Mouse (Mus musculus) brain, embryonic 14.5 days (tissue): Measurements from ENCODE around the gene Cdh8. TPM values are rescaled to one million over a fixed set of nuclear protein-coding genes. Genes with fewer than 3 reads are reported as not detected.

Source experiments
- DNase-seq: peaks from one replicate; pipeline ENCODE4 v3.0.0-alpha.2; 2011; ENCODE audit warnings: low read depth
- CTCF ChIP-seq: fragments of 200-500 bp; IDR thresholded peaks from 2 replicates; pipeline ENCODE4 v1.5.1; 2012; ENCODE audit warnings: inconsistent platforms, mild to moderate bottlenecking, moderate library complexity, borderline replicate concordance; ENCODE audit not compliant: insufficient read depth, insufficient read length; ENCODE audit errors: extremely low read depth
- POLR2A ChIP-seq: fragments of 200-500 bp; IDR thresholded peaks from 2 replicates; pipeline ENCODE4 v1.6.1; 2012; ENCODE audit warnings: mild to moderate bottlenecking, inconsistent platforms, borderline replicate concordance; ENCODE audit not compliant: poor library complexity, insufficient read depth, insufficient read length, severe bottlenecking; ENCODE audit errors: extremely low read depth
- polyA plus RNA-seq: library from polyadenylated mRNA; depleted of rRNA; stranded (reverse); fragments of >200 nt; gene quantifications from 2 replicates; pipeline ENCODE4 v1.2.3, GENCODE M21; 2012; rRNA removed

Gene Cdh8
- polyA plus RNA-seq, result 31.7 and 46.3 TPM in 2 replicates

GRCm38 (mm10) chr8:99415966-99416781 lies at the start of gene Cdh8:
Gene Cdh8, minus strand, starts transcription at chr8:99416471.
- TF ChIP-seq CTCF (no peak), POLR2A (no peak)
- peak; percentile 95 for DNase-seq

DNA sequence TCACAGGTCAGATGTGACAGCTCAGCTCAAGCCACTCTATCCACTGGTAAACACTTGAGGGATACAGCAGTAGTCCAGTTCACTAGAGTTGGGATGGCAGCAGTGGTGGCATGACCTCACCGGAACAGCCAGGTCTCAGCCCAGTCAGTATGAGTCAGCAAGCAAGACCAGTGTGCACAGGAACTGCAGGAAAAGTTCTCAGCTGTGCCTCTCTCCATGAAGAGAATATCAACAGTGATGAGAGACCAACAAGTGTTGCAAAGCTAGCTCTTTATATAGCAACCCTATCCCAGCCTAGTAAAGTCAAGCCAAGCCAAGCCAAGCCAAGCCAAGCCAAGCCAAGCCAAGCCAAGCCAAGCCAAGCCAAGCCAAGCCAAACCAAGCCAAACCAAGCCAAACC lies 30.2 kb upstream of the Cdh8 start:
- no peak for TF ChIP-seq CTCF
- TF ChIP-seq POLR2A, result no peak
- no peak for DNase-seq

GRCm38 (mm10) chr8:99425901-99426300 lies 9.6 kb upstream of the Cdh8 start:
- no peak for DNase-seq
- TF ChIP-seq POLR2A (no peak), CTCF (no peak)

DNA sequence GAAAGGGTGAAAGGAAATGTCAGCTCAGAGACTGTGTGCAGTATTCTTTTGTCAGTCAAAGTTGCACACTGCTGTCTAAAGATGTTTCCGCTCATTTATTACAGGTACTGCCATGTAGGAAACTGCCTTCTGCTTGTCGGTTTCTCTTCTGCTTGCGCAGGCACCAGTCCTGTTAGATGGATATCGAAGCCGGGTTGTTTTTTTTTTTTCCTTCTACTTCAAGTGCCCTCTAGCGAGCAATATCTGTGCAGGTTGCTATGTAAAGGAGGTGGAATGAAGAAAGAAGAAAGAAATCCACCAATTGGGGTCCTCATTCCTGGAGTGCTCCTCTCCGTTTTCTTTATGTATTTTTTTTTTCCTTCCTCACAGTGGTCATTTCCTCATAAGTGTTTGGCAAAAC lies 5.2 kb upstream of the Cdh8 start:
- TF ChIP-seq CTCF (peak; percentile 40; the same call in 1 of the 2 replicates), POLR2A (no peak)
- peak; percentile 90 for DNase-seq

- no peak for DNase-seq
- TF ChIP-seq CTCF, result peak; percentile 19; the same call in 1 of the 2 replicates
- no peak for TF ChIP-seq POLR2A
Measured at GRCm38 (mm10) chr8:99419726-99420125, 3.5 kb upstream of the Cdh8 start.

DNA sequence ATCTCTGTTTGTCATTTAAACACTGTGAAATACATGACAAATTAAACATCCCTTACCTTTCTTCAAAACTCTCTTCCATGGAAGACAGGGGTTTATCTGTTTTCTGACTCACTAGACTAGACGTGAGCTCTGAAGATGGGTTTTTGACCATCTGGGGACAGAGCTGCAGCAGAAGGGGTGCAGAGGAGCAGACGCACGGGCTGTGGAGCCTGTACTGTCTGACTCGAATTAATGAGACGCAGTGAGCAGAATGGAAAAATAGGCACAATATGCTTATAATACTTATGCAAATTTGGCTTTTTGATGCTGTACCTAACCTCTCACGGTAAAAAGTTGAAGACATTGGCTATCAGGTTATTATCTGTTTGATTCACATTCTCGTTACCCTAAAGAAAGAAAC lies 1.2 kb upstream of the Cdh8 start:
- DNase-seq, result peak; percentile 81
- no peak for TF ChIP-seq POLR2A
- TF ChIP-seq CTCF, result no peak

- TF ChIP-seq POLR2A, result no peak
- no peak for TF ChIP-seq CTCF
Measured at GRCm38 (mm10) chr8:99415076-99415965, 950 bp downstream of the Cdh8 start.

GRCm38 (mm10) chr8:99414483-99414921 lies 1.8 kb downstream of the Cdh8 start:
- TF ChIP-seq CTCF, result no peak
- TF ChIP-seq POLR2A, result no peak
- peak; percentile 90 for DNase-seq

More at GRCm38 (mm10) chr8:99415076-99415965, 950 bp downstream of the Cdh8 start:
- DNase-seq, result peak; percentile 78

DNA sequence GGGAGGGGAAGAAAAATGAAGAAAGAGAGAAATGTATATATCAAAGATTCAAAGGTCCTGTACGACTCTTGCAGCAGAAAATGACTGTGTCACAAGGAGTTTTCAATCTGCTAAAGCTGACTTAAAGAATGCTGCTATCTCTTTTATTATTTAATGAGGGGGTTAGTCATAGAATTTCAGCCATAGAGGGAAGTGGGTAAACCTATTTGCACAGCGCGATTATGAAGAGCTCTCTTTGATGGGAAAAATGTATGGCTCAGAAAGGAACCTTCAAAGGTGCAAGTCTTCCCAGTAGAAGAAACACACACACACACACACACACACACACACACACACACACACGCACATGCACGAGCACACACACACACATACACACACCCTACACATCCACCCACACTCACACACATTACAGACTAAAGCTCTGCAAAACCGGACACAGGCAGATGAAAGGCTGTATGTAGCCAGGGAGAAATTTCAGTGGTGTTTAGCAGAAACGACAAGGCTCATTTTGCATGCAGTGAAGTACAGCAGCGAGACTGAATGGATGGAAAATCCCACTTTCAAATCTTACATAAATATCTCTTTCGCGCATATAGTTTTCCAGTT lies 2.3 kb downstream of the Cdh8 start:
- DNase-seq, result no peak
- TF ChIP-seq POLR2A (no peak), CTCF (no peak)

DNA sequence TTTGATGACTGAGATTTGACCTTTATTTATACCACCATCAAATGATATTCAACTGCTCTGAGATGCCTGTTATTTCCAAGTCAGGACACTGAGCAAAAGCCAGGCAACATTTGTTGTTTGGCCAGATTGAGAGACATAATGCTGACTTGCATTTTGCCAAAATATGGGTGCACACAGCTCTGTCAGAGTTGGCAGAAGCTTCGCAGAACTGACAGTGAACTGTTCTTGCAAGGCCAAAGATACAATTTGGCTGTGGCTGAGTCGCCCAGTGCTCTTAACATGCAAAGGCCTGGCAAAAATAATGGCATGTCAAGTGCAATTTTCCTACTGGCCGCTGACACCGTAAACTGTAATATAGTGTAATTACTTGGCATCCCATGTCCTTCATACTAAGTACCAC lies 22.4 kb downstream of the Cdh8 start:
- peak; percentile 50 for DNase-seq
- TF ChIP-seq CTCF (no peak), POLR2A (no peak)

DNA sequence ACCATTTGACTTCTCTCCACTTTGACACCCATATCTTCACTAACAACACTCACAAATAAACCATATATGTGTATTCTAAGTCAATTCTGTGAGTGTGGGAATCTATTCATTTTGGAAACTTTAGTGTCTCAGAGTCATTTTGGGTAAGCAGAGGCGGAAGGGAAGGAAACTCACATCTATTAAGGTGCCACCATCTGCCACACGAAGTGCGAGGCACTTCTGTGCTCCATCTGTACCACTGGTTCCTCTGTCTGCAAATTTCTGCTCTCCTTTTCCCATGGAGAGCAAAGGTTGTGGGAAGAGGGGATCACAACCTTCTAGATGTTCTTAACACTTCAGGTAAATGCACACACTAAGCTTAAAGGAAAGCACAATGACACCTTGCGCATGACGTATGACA lies 46.2 kb downstream of the Cdh8 start:
- DNase-seq, result no peak
- TF ChIP-seq CTCF (no peak), POLR2A (no peak)

DNA sequence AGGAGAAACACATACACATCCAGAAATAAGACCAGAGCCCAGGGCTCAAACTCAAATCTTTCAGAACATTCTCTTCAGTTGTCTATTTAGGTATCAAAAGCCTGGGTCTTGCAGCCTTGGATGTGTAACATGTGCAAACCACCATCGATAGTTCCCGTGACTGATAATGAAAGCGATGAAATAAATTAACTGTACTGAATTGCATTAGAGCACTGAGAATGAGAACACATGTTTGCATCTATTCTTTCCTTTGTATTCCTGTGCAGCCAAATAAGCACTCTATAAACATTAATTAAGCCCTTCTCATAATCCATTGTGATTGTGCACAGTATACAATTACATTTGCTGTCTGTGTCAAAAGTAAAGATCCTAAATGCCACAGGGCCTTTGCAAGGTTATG lies 47.1 kb downstream of the Cdh8 start:
- no peak for TF ChIP-seq POLR2A
- no peak for TF ChIP-seq CTCF
- DNase-seq, result peak; percentile 40
